Mouse (Mus musculus): ENCODE data around the gene Il1rl1.

Il1rl1 gene

DNA sequence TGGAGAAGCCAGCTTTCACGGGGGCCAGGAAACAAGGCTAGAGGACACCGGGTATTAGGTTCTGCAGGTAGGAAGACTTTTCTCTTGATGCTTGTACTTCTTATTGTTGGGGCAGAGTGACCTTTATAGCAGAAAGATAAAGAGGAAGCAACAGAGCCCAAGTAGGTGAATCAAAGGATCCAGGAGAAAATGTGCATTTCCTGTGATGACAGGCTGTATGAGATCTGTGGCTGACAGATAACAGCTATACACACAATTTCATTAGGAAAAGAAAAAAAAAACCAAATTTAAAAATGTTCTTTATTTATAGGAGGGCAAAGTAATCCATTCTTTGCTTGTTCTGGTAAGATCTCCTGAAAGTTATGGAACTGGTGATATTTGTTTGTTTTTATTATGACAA is 8.0 kb downstream of the Il1rl1 start:
- DNase-seq (ENCODE audit: low spot score in 2 of 2), result no peak

DNA sequence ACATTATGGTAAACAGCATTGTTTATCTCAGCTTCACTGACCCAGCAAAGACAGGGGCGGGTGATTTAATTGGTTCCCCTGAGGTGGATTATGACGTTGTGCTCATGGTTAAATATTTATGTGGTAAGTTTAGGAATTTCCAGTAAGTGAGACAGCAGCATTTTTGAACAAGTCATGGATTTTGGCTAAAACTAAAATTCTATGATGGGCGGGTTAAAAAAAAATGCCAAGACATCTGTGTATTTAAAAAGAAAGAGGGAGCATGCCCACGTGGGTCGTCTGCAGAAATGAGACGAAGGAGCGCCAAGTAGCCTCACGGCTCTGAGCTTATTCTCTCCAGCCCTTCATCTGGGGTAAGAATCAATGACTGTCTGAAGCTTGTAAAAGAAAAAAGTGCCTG is 10.1 kb downstream of the Il1rl1 start:
- peak in 1 of 2 experiments; percentile 40 for DNase-seq (ENCODE audit: low spot score in 2 of 2)

DNA sequence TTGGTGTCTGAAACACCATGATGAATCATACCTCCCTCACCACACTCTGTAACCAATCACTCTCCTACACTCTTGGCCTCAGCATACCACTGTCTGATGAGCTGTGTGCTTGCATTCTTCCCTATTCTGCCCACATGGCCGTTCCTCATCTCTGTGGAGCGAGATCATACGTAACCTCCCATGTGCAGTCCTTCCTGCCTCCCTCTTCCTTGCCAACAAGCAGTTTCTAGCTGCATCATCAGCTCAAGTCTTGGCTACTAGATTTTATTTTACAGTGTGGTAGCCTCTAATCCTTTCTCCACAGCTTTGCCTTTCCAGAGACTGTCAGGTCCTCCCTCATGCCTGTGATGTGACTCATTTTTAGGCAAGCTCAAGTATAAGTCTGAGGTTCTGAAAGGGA is 15.4 kb downstream of the Il1rl1 start:
- DNase-seq (ENCODE audit: low spot score in 2 of 2), result peak in 1 of 2 experiments; percentile 34

DNA sequence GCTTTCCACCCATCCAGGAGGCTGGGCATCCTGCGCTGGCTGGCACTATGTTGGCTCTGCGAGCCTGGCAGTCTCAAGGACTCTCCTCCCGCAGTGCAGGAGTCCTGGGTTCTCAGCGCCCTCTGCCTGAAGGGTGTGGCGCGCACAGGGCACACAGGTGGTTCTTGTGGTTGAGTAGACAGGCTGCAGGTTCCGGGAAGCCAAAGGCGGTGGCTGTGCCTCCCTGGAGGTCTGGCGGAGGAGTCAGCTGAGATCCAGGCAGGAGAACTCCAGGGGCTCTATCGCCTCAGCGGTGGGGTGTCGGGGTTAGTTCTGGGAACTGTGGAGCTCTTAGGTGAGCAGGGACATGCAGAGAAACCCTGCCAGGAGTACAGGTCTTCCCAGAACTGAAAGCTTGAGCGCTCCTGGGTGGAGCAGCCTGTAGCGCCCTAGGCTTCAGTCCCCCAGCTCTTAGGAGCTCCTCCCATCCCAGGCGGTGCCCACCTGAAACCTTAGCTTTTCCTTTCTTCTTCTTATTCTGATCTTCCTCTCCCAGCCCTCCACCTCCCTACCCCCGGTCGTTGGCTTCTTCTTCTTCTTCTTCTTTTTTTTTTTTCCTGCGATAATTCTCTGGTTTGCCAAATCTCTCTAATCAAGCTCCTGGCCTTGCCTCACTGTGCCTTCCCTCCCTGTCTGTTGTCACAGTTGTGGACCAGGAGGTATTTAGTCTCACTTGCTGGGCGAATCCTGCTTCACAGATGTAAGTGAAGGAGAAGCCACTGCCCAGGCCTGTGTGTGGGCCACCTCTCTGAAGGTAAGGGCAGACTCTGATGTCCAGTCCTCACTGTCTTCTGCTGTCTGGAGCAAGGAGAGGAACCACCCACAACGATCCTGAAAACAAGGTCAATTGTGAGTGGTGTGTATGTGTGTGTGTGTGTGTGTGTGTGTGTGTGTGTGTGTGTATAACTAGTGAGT is 36.4 kb downstream of the Il1rl1 start, which contains the start of gene Il18r1:
Gene Il18r1, plus strand, starts transcription at position 76 of the 954 bp plus-strand sequence.
- DNase-seq (ENCODE audit: low spot score in 2 of 2), result peak; percentile 48 to 70

DNA sequence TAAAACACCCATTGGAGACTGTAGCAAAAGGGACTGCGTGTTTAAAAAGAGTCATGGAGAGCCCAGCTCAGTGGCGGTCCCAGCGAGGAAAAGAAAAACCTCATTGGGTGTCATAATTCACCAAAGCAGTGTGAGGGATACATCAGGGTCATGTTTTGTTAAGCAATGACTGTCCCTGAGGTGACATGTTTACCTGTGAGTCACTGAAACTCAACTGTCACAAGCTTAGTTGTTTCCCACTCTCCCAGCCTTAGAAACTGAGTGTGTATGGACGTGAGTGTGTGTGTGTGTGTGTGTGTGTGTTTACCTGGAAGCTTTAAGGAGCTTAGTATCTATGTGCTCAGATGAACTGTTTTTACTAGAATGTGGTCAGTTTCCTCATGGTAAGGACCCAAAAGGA is 37.9 kb downstream of the Il1rl1 start:
- no peak for DNase-seq (ENCODE audit: low spot score in 2 of 2)

DNA sequence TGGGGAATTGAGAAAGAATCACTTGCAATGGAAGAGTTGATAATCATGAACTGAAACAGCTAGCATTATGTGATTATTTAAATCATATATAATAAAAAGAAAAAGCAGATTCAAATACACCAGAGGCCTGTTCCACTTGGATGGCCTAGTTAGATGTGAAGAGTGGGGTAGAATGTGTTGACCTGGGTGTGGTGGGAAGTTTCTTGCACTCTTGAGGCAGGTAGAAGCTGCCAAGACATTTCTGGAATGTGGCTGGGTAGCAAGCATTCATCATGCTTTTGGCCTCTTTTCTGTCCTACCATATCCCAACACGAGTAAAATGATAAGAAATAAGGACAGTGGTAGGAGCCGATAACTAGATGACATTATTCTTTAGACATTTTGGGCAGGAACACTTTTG is 39.4 kb downstream of the Il1rl1 start:
- DNase-seq (ENCODE audit: low spot score in 2 of 2), result no peak

DNA sequence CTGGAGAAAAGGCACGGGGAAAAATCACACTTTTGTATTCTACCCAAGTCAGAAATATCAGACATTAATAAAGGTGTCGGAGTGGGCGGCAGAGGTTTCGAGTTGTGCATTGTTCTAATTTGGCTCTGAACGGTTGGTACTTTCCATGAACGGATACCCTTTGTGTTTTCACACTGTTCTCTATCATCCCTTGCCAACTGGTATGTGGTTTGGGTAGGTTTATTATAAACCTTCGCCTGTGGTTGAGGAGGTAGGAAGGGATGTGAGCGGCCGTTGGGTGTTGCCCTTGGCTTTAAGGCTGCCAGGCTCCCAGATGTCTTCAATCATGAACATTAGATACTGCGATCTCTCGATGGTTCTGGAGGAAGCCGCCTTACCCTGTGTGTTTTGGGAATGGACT is 40.5 kb downstream of the Il1rl1 start:
- DNase-seq (ENCODE audit: low spot score in 2 of 2), result no peak

DNA sequence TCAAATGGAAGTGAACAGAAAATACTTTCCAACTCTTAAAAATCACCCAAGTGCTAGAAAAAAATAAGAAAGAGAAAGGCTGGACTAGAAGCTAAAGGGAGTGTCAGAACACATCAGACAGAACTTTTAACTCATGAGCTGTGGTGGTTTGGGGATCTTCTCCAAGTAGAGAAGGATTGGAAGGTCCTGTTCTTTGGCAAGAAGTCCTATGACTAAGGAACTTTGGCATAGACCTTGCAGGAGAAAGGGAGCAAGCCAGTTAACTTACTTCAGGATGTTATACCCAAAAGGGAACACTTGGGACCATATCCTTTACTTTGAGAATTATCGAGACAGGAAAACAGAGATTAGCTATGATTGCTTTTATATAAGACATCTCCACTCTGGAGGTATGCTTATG is 43.0 kb downstream of the Il1rl1 start:
- no peak for DNase-seq (ENCODE audit: low spot score in 2 of 2)

DNA sequence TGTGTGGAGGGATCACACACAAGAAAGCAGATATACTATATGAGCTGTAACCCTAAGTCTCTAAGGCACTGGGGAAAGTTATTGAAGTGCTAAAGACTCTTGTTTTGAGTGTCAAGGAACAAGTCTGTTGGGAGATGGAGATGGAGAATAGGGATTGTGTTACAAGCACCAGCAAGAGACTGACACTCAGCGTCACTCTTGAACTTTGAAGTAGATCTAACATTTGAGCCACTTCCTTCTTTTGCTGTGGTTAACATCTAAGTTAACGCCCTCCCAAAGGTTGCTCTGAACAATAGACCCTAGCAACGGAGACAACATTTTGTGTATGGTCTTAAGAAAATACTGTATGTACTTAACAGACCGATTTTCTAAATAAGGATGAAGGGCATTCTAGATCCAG is 44.3 kb downstream of the Il1rl1 start:
- no peak for DNase-seq (ENCODE audit: low spot score in 2 of 2)

DNA sequence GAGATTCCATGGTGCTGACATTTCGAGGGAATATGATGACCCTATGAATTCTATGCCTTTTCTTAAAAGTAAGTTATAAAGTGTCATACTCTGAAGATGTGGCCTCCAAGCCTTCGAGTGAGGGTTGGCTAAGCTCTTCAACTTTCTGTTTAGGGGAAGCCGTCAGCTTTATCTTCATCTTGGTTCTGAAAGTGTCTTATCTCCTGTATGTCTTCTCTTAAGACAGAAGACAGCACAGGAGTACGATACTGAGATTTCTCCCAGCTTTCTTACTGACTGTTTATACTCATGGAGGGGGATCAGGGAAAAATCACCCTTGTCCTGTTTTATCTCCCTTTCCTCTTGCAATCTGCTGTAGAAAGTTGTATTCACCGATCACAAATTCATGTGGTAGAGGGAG is 45.0 kb downstream of the Il1rl1 start:
- DNase-seq (ENCODE audit: low spot score in 2 of 2), result no peak

DNA sequence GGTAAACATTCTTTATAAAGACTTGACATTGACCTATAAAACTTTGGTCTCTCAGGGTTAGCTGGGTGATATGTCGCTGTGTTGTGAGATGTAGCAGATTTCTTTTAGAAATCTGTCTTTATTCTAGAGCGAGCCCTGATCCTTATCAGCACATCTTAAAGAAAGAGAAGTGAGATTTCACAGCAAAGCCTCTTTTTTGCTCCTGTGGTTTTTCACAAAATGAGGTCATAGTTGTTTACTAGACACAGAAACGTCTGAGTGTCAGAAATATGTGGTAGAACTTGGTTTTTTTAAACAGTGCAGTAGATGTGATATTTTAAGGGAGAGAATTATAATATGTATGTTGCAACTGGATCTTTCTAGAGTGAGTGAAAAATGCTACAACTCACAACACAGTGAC is 46.3 kb downstream of the Il1rl1 start:
- DNase-seq (ENCODE audit: low spot score in 2 of 2), result no peak

DNA sequence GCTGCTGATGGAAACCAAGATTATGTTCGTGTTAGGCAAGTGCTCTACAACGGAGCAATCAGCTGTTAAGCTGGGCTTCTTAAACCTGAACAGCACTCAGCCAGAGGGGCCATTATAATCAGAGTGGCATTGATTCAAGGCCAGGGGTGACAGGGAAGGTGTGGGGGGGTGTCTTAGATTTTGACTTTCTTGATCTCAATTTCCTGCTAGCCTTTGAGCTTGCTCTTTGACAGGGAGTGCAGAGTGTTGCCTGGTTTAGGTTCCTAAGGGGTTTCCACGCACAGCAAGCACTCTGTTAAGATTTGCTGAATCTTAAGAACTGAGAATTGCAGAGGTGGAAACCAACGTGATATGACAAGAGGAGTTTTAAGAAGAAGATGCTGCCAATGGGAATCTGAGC is 47.4 kb downstream of the Il1rl1 start:
- peak in 1 of 2 experiments; percentile 41 for DNase-seq (ENCODE audit: low spot score in 2 of 2)

DNA sequence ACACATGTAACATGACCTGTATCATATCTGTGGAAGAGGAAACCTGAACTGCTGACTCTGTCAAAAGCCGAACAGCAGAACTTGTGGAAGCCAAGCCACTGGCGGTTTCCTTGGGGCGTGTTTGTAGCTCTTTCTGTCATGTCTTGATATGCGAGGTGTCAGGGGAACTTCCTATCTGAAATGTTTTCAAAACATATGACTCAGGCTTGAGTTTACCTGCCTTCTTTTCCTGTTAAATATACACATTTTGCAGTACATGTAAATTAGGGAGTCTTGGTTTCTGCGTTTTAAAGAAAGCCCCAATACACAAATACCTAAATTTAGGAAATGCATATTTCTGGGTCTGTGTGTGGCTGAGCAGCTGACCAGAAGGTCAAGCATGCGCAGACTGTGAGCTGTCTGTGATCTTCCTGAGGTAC is 50.1 kb downstream of the Il1rl1 start:
- peak in 1 of 2 experiments; percentile 60 for DNase-seq (ENCODE audit: low spot score in 2 of 2)

DNA sequence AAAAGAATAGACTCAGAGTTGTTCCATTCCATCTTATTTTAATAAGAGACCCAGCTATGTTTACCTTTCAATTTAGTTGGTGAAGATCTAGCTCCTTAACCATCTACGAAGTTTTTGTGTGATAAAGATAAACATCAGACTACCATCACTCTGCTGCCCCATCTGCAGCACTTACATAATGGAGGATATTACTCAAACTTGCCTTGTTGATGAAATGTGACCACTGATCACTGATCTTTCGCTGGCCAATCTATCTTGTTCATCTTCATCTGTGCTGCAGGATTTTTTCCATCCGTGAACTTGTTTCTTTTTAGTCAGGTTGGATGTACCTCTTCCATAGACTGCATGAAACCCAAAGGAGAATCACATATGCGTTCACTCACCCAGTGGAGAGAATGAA is 65.2 kb downstream of the Il1rl1 start:
- DNase-seq (ENCODE audit: low spot score in 2 of 2), result no peak

DNA sequence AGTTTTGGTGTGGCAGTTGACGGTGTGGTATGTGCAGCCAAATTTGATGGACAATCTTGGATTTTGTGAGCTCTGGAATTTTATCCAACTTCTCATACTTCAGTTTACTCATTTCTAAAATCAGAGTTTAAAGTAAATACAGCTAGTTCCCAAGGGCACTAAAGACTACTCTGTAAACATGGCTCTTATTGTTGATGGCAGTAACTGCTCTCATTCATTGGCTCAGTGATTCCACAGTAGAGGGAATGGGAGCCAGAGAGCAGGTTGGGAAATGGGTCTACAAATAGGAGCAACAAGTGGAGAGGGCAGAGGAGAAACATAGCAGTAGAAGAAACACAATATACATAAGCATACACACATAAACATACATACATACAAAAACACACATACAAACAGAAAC is 70.3 kb downstream of the Il1rl1 start:
- DNase-seq (ENCODE audit: low spot score in 2 of 2), result no peak

DNA sequence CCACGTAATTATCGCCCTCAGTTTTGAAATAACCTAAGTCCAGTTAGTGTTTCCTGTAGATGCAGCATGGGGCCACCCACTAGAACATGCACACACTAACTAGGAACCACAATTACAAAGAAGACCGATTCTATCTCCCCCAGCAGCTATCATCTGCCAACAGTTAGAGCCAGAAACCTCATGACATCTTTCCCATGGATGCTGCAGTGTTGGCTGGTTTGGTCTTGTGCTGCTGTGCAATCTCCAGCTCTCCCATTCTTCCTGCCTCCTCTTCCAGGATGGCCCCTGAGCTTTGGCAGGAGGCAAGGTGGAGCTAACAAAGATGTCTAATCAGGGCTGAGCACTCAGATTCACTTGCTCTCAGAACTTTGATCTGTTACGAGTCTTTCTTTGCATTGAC is 71.8 kb downstream of the Il1rl1 start:
- no peak for DNase-seq (ENCODE audit: low spot score in 2 of 2)

DNA sequence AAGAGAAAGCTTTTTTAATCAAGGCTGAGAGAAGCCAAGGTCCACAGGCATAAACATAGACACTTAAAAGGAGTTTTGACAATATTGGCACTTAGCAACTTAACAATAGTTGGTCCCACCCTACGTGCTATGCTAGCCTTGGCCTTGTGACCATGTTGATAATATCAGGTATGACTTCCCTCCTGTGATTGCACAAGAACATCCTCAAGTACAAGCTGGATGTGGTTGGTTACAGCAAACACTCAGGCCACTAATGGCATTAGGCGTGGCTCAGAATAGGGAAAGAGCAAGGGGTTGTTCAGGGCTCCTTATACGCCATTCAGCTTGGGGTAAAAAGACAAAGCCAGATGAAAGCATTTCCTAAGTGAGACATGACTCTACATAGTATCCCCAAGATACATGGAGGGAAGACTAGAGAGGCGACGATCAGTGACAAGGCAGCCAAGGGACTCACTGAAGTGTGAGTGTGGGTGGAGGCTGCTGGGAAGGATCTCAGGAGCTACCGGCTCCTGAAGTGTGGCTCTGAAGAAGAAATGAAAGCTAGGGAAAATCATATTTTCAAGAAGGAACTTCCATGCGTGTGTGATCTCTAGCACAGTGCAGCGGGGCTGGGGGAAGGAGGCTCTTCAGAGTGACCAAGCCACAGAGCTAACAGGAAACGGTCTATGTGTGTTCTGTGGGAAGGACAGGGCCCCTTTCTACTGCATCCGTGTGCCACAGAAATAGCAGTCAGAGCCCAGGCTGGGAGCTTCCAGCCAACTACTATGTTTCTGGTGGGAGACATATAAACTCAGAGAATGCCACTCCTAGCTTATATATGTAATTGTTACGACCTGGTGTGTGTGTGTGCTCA is 72.4 kb downstream of the Il1rl1 start:
- DNase-seq (ENCODE audit: low spot score in 2 of 2), result no peak

DNA sequence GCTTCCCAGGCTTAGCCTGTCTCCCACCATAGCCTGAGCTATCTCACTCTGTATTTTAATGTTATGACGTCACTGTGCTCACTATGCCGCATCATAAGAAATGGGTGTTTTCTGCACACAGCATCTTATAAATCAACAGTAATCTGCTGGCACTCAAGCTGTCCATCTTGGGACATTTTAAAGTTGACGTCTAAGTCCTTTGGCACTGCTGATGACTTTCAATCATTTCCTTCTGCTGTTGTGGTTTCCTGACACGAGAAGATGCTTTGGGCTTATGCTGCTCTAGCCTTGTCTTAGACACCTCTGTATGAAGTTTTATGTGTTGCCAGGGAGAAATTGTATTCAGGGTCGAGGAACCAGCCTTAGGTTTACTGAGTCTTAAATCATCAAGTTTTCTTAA is 75.2 kb downstream of the Il1rl1 start:
- DNase-seq (ENCODE audit: low spot score in 2 of 2), result no peak
